Mouse (Mus musculus) hindbrain, postnatal 0 days (tissue): ENCODE data around the gene Coa6. TPM values are rescaled to one million over a fixed set of nuclear protein-coding genes. Genes with fewer than 3 reads are reported as not detected.
A peak's percentile ranks its signal among the peaks of the same experiment; 100 is the strongest.
"Not testable (repeated sequence)": the region's sequence is repeated elsewhere in the genome, so short reads cannot be mapped to it uniquely, and the experiment has no call there.

Source experiments
- ATAC-seq: fragments of 200-750 bp; cut with Nextera tagmentation; 2 replicates; pipeline ENCODE4 v1.8.0; 2017; ENCODE audit warnings: mild to moderate bottlenecking, moderate TSS enrichment, moderate library complexity
- DNase-seq: peaks from one replicate; pipeline ENCODE4 v3.0.0-alpha.2; 2015; ENCODE audit warnings: low spot score
- H3K27ac ChIP-seq: fragments of 300-500 bp; sonication (generic); 2 replicates; pipeline ENCODE4 v1.5.1; 2014; ENCODE audit warnings: mild to moderate bottlenecking
- H3K27me3 ChIP-seq: fragments of 300-500 bp; sonication (generic); 2 replicates; pipeline ENCODE4 v1.6.1; 2014; ENCODE audit warnings: low read length, mixed read lengths; ENCODE audit not compliant: insufficient read depth
- H3K36me3 ChIP-seq: fragments of 300-500 bp; sonication (generic); 2 replicates; pipeline ENCODE4 v1.6.1; 2014; ENCODE audit warnings: low read length, mixed read lengths; ENCODE audit not compliant: insufficient read depth
- H3K4me1 ChIP-seq: fragments of 300-500 bp; sonication (generic); 2 replicates; pipeline ENCODE4 v1.6.1; 2014; ENCODE audit warnings: antibody characterized with exemption, low read length, mixed read lengths; ENCODE audit not compliant: insufficient read depth
- H3K4me2 ChIP-seq: fragments of 300-500 bp; sonication (generic); 2 replicates; pipeline ENCODE4 v1.6.1; 2014; ENCODE audit warnings: low read depth, mild to moderate bottlenecking, low read length, moderate library complexity, mixed read lengths
- H3K4me3 ChIP-seq: fragments of 300-500 bp; sonication (generic); 2 replicates; pipeline ENCODE4 v1.5.1; 2014; ENCODE audit warnings: low read length
- H3K9ac ChIP-seq: fragments of 300-500 bp; sonication (generic); replicated peaks from 2 replicates; pipeline ENCODE4 v1.6.1; 2014; ENCODE audit warnings: mild to moderate bottlenecking, low read length, moderate library complexity, mixed read lengths
- H3K9me3 ChIP-seq: fragments of 300-500 bp; sonication (generic); 2 replicates; pipeline ENCODE4 v1.6.1; 2016; ENCODE audit warnings: low read length, mixed read lengths
- CTCF ChIP-seq: IDR thresholded peaks from 2 replicates; pipeline ENCODE4 v1.5.1; 2016; ENCODE audit warnings: antibody characterized with exemption, control low read depth, low read depth
- WGBS: fragments of 180-500 bp; shearing (Covaris S2); extraction: QIAGEN DNeasy Blood & Tissue Kit; methylation state at CpG from one replicate; pipeline ENCODE4 v1.1.7; 2014; 5-methylcytosine and 5-hydroxymethylcytosine counted together
- polyA plus RNA-seq: library from polyadenylated mRNA; unstranded; fragments of >200 nt; fragmentation: Nextera tagmentation; extraction: Ambion mirVana; gene quantifications from 2 replicates; pipeline ENCODE4 v1.2.1, GENCODE M21; 2015
- total RNA-seq: library from RNA; depleted of rRNA; stranded (reverse); fragments of >200 nt; gene quantifications from 2 replicates; pipeline ENCODE4 v1.2.3, GENCODE M21; 2014

Coa6 gene
- total and polyA plus RNA-seq, 2 experiments from 2014 or later = 27.5 to 48.9 TPM

GRCm38 (mm10) chr8:126391541-126391940 is 30.8 kb upstream of the Coa6 start:
- no peak overlapping the region for H3K4me3 ChIP-seq
- H3K36me3 ChIP-seq = no peaks in the 10 kb centered on the region
- peak; percentile 57 for ATAC-seq
- no peaks in the 10 kb centered on the region for H3K27me3 ChIP-seq
- WGBS = 37% methylated on average over 2 of the region's 2 CpGs
- H3K27ac ChIP-seq = no peak overlapping the region
- no peaks in the 10 kb centered on the region for H3K4me1 ChIP-seq
- no peak overlapping the region for H3K4me2 ChIP-seq
- TF ChIP-seq CTCF = no peak
- H3K9ac ChIP-seq = no peak overlapping the region
- H3K9me3 ChIP-seq = no peaks in the 10 kb centered on the region
- DNase-seq = peak; percentile 68

DNA sequence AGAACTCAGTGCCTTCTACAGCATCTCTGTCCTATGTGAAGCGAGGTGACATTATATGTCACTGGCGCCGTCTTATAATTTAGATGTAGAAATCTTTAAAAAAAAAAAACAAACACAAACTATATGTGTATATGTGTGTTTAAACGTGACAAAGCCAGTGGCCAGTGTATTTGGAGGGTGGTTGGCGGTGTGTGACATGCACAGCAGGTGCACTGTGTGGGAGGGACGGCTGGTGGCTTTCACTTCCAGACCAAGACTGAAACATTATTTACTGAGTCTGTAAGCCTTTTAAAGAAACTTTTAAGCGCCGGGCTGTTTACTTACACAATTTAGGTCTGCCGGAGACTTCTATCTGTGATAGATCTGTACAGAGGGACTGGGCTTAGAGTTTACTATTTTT is 26.9 kb upstream of the Coa6 start:
- H3K9me3 ChIP-seq = no peaks in the 10 kb centered on the region
- ATAC-seq (no peak), DNase-seq (no peak)
- no peaks in the 10 kb centered on the region for H3K36me3 ChIP-seq
- no peak overlapping the region for H3K4me2 ChIP-seq
- no peak overlapping the region for H3K27ac ChIP-seq
- no peak overlapping the region for H3K4me3 ChIP-seq
- no peak overlapping the region for H3K9ac ChIP-seq
- 66% methylated on average over 9 of the region's 9 CpGs for WGBS
- H3K4me1 ChIP-seq = no peaks in the 10 kb centered on the region
- no peaks in the 10 kb centered on the region for H3K27me3 ChIP-seq
- no peak for TF ChIP-seq CTCF

- no peak for TF ChIP-seq CTCF
- 34% methylated on average over 5 of the region's 5 CpGs for WGBS
- Histone ChIP-seq H3K36me3 (no peaks in the 10 kb centered on the region), H3K4me3 (no peak overlapping the region), H3K4me1 (no peaks in the 10 kb centered on the region), H3K9ac (no peak overlapping the region), H3K4me2 (no peak overlapping the region), H3K27ac (no peak overlapping the region), H3K9me3 (no peaks in the 10 kb centered on the region), H3K27me3 (no peaks in the 10 kb centered on the region)
- ATAC-seq = no peak
- DNase-seq = peak; percentile 56
These were observed 26.4 kb upstream of the Coa6 start for GRCm38 (mm10) chr8:126395917-126396316.

- peak; percentile 42; the same call in 1 of the 2 replicates for TF ChIP-seq CTCF
- DNase-seq = no peak
These were observed 24.0 kb upstream of the Coa6 start for GRCm38 (mm10) chr8:126398349-126398748.

GRCm38 (mm10) chr8:126404550-126404949 is 17.8 kb upstream of the Coa6 start:
- ATAC-seq, H3K27me3 ChIP-seq, DNase-seq, H3K9me3 ChIP-seq, H3K4me3 ChIP-seq, H3K27ac ChIP-seq, H3K9ac ChIP-seq, H3K4me1 ChIP-seq, H3K4me2 ChIP-seq, H3K36me3 ChIP-seq: not testable (repeated sequence)

More at GRCm38 (mm10) chr8:126398349-126398748, 24.0 kb upstream of the Coa6 start:
- H3K36me3 ChIP-seq = no peaks in the 10 kb centered on the region
- WGBS = 74% methylated on average over 3 of the region's 3 CpGs
- H3K4me1 ChIP-seq = no peaks in the 10 kb centered on the region
- no peak overlapping the region for H3K27ac ChIP-seq
- H3K4me2 ChIP-seq = no peak overlapping the region
- H3K9me3 ChIP-seq = no peaks in the 10 kb centered on the region
- ATAC-seq = no peak
- no peak overlapping the region for H3K4me3 ChIP-seq
- no peak overlapping the region for H3K9ac ChIP-seq
- H3K27me3 ChIP-seq = no peaks in the 10 kb centered on the region

DNA sequence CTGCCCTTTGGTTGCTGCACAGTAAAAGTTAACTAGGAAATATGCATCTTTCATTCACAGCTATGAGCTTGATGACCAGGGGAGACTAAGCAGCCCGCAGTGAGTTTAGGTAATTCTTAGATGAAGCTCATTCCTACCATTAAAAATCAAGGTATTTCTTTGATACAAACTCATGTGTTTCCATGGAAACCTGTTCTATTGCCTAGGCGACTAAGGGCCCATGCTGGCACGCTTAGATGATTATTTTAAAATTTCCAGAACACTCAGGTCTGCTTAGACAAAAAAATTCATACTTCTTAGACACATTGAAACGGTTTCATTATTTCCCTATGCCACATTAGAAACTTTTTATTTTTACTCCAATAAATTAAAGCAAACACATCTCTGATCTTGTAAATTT is 17.3 kb upstream of the Coa6 start:
- Histone ChIP-seq H3K9ac (no peak overlapping the region), H3K9me3 (no peaks in the 10 kb centered on the region), H3K27ac (no peak overlapping the region), H3K27me3 (no peaks in the 10 kb centered on the region), H3K4me3 (no peak overlapping the region), H3K36me3 (no peaks in the 10 kb centered on the region), H3K4me1 (no peaks in the 10 kb centered on the region), H3K4me2 (no peak overlapping the region)
- 54% methylated on average over 4 of the region's 4 CpGs for WGBS
- no peak for TF ChIP-seq CTCF
- DNase-seq (peak; percentile 27), ATAC-seq (no peak)

GRCm38 (mm10) chr8:126420834-126421233 is 1.5 kb upstream of the Coa6 start:
- no peak for ATAC-seq
- WGBS = 80% methylated on average over 3 of the region's 3 CpGs
- H3K9me3 ChIP-seq = no peaks in the 10 kb centered on the region
- H3K27ac ChIP-seq = no peak overlapping the region
- H3K9ac ChIP-seq = no peak overlapping the region
- no peaks in the 10 kb centered on the region for H3K27me3 ChIP-seq
- no peak for TF ChIP-seq CTCF
- no peak overlapping the region for H3K4me2 ChIP-seq
- H3K4me1 ChIP-seq = peaks cover 5% of the 10 kb centered on the region
- H3K4me3 ChIP-seq = no peak overlapping the region
- DNase-seq = no peak
- H3K36me3 ChIP-seq = peaks cover 6% of the 10 kb centered on the region
